Mouse (Mus musculus) C2C12 (cell line): ENCODE data around the gene Lrrc4c. TPM values are rescaled to one million over a fixed set of nuclear protein-coding genes. Genes with fewer than 3 reads are reported as not detected.

ENCODE experiments used
- H3K27me3 ChIP-seq: one replicate; pipeline ENCODE4 v1.6.1; 2011; ENCODE audit not compliant: control insufficient read depth, insufficient read depth, insufficient read length
- H3K36me3 ChIP-seq: one replicate; pipeline ENCODE4 v1.6.1; 2011; ENCODE audit not compliant: control insufficient read depth, insufficient read depth
- H3K4me3 ChIP-seq: one replicate; pipeline ENCODE4 v1.5.1; 2011; ENCODE audit warnings: mild to moderate bottlenecking, control low read depth; ENCODE audit not compliant: poor library complexity, insufficient read depth, severe bottlenecking
- H3K79me2 ChIP-seq: one replicate; pipeline ENCODE4 v1.6.1; 2011; ENCODE audit not compliant: control insufficient read depth, insufficient read depth
- H3K79me3 ChIP-seq: one replicate; pipeline ENCODE4 v1.6.1; 2011; ENCODE audit warnings: low read depth, control low read depth
- H3ac ChIP-seq: one replicate; pipeline ENCODE3; 2011; ENCODE audit warnings: low read depth; ENCODE audit not compliant: control insufficient read depth, insufficient read length
- CEBPB ChIP-seq: IDR thresholded peaks from one replicate; pipeline ENCODE4 v1.6.1; 2011; ENCODE audit warnings: low read depth, mild to moderate bottlenecking, control low read depth, moderate library complexity
- CTCF ChIP-seq: IDR thresholded peaks from one replicate; pipeline ENCODE4 v1.5.1; 2011; ENCODE audit not compliant: control insufficient read depth, insufficient read depth, insufficient read length
- FOSL1 ChIP-seq: IDR thresholded peaks from one replicate; pipeline ENCODE4 v1.8.0; 2011; ENCODE audit warnings: mild to moderate bottlenecking, low read length; ENCODE audit not compliant: poor library complexity, insufficient read depth, severe bottlenecking
- MAX ChIP-seq: IDR thresholded peaks from one replicate; pipeline ENCODE4 v1.6.1; 2011; ENCODE audit warnings: mild to moderate bottlenecking, control low read depth
- MYOD1 ChIP-seq: IDR thresholded peaks from one replicate; pipeline ENCODE4 v1.6.1; 2011; ENCODE audit warnings: low read depth; ENCODE audit not compliant: control insufficient read depth, insufficient read length
- MYOG ChIP-seq: IDR thresholded peaks from one replicate; pipeline ENCODE4 v1.6.1; 2011; ENCODE audit not compliant: control insufficient read depth, insufficient read length; ENCODE audit errors: extremely low read depth
- USF1 ChIP-seq: IDR thresholded peaks from one replicate; pipeline ENCODE4 v1.6.1; 2011; ENCODE audit warnings: low read depth, mild to moderate bottlenecking, control low read depth, moderate library complexity
- polyA plus RNA-seq: library from polyadenylated mRNA; unstranded; fragments of >200 nt; fragmentation: generic; extraction: Trizol; gene quantifications from one replicate; pipeline ENCODE4 v1.2.1, GENCODE M21; 2012; ENCODE audit warnings: missing spikeins

Lrrc4c gene
- polyA plus RNA-seq, 1 experiment: 1.6 TPM

DNA sequence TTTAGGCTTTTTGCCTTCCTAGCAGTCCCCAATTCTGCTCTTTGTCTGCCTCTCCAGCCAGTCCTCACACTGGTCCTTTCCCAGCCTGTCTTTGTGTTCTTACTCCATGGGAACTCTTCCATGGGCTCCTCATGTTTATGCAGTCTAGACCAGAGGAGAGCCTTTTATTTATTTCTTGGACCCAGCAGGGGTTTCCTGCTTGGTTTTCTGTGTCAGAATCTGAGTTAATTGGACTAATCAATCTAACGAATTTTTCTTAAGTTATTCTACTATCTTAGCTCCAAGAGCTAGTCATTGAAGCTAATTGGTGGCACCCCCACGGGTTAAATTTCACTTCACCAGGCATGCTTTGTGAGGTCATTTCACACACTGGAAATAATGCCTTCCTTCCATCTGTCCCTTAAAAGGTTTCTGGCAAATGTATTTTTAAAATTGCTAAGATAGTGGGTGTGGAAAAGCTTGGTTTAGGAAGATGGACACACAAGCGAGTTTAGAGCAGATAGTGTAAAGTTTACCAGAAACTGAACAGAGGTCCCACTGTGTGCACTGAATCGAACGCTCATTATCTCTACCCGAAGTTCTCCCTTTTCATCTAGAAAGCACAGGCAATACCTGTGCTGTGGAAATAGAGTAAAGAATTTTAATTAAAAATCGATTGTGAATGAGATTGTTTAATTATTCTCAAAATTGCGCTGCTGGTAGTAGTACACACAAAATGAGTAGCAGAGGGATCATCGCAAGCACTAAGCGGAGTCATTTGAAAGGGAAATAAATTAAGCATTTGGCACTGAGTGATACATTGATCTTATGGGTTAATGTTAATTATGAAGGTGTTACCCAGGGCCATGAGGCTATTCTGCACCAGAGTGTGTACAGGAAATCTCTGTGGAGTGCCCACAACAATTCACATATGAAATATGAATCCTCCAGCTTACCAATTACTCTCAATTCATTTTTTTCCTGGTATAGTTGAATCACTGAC, 1226.0 kb downstream of the Lrrc4c start:
- Histone ChIP-seq H3K36me3 (no peaks in the 10 kb centered on the region), H3K4me3 (no peak overlapping the region)
- TF ChIP-seq CEBPB (no peak), CTCF (no peak), USF1 (no peak), MAX (no peak), MYOD1 (no peak), FOSL1 (no peak), MYOG (no peak)

DNA sequence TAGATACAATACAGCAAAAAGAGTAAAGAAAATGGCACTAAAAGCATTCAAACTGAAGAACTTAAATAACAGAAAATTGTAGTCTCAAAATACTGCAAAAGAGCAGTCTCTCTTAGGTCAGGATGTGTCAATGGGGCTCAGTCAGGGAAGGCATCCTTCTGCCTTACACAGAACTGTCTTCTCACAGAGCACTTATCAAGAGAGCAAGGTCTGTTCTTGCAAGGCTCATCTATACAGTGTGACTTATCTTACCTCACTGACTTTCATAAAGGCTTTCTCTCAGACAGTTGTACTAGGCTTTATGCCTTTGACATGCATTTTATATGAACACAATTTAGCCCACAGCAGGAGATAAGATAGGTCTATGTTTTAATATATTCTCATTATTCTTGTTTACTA, 1226.7 kb downstream of the Lrrc4c start:
- Histone ChIP-seq H3ac (no peak overlapping the region), H3K36me3 (no peaks in the 10 kb centered on the region), H3K4me3 (no peak overlapping the region), H3K27me3 (no peaks in the 10 kb centered on the region), H3K79me2 (no peaks in the 10 kb centered on the region), H3K79me3 (no peaks in the 10 kb centered on the region)
- TF ChIP-seq USF1 (no peak), MAX (no peak), CTCF (no peak), CEBPB (no peak), MYOG (no peak), MYOD1 (no peak), FOSL1 (no peak)

More for the DNA sequence above, 1226.0 kb downstream of the Lrrc4c start:
- Histone ChIP-seq H3K79me3 (no peaks in the 10 kb centered on the region), H3K79me2 (no peaks in the 10 kb centered on the region), H3ac (no peak overlapping the region), H3K27me3 (no peaks in the 10 kb centered on the region)

DNA sequence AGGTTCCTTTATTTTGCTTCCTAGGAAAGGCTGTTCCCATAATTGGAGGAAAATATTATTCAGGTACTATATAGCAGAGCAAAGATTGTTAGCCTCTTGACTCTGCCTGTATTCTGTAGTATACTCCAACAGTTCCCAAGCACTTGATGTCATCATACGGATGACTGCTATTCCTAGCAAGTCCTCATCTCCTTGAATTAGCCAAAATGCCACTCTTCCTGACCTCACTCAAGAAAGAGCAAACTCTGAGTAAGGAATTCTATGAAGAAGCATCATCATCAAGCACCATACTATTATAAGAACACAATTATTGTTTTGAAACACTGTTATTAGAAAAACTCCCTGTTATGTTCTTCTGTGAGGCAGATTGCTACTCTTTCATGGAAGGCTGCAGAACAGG, 1228.0 kb downstream of the Lrrc4c start:
- Histone ChIP-seq H3K4me3 (no peak overlapping the region), H3K36me3 (no peaks in the 10 kb centered on the region), H3K79me3 (no peaks in the 10 kb centered on the region), H3K27me3 (no peaks in the 10 kb centered on the region), H3ac (no peak overlapping the region), H3K79me2 (no peaks in the 10 kb centered on the region)
- TF ChIP-seq MAX (no peak), MYOD1 (no peak), MYOG (no peak), CEBPB (no peak), CTCF (no peak), USF1 (no peak), FOSL1 (no peak)

DNA sequence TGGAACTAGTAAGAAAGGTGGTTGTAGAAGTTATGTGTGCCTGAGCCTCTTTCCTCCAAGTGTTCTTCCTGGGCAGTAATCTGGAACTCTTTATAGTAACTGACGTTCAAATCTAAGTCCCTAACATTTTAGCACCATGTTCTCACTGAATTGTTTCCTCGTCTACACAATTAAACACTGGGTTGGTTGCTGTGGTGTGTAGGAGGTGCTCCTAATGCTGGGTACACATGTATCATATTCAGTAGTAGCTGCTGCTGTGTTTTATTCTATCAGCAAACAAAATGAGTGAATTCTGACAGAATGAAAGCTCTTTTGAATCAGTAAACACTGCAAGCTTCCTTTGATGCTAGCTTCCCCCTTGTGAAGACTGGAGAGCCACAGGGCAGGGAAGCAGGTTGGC, 1246.5 kb downstream of the Lrrc4c start:
- H3K79me2 ChIP-seq: no peaks in the 10 kb centered on the region
- H3K36me3 ChIP-seq: no peaks in the 10 kb centered on the region
- H3K79me3 ChIP-seq: no peaks in the 10 kb centered on the region
- H3K27me3 ChIP-seq: no peaks in the 10 kb centered on the region
- no peak overlapping the region for H3ac ChIP-seq
- no peak for TF ChIP-seq CTCF
- TF ChIP-seq MAX: no peak
- TF ChIP-seq MYOD1: no peak
- TF ChIP-seq FOSL1: no peak
- TF ChIP-seq CEBPB: no peak
- no peak for TF ChIP-seq MYOG
- TF ChIP-seq USF1: no peak
- H3K4me3 ChIP-seq: no peak overlapping the region

DNA sequence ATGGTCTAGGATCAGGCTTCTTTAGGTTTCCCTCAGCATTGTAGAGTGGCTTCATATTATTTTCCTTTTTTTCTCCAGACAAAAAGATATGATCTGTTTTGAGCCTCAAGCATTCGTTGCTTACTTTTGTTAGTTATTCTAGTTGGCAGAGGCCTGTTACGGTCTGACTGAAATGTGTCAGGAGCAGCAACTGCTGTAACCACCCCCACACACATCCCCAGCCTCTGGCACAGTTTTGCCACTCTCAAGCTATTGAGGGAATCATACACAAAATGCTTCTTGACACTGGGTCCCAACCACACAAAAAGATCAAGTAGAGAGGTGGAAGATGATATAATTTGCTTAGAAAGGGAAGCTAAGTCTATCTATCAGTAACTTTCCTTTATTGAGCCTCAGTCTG, 1251.0 kb downstream of the Lrrc4c start:
- no peak overlapping the region for H3ac ChIP-seq
- no peaks in the 10 kb centered on the region for H3K27me3 ChIP-seq
- H3K79me3 ChIP-seq: no peaks in the 10 kb centered on the region
- H3K4me3 ChIP-seq: no peak overlapping the region
- no peaks in the 10 kb centered on the region for H3K79me2 ChIP-seq
- H3K36me3 ChIP-seq: no peaks in the 10 kb centered on the region
- TF ChIP-seq MAX (no peak), FOSL1 (no peak), CTCF (no peak), MYOG (no peak), CEBPB (no peak), USF1 (no peak), MYOD1 (no peak)
